Mouse (Mus musculus): ENCODE measurements around the gene Tmem129.
A peak's percentile ranks its signal among the peaks of the same experiment; 100 is the strongest.

The Tmem129 gene

DNA sequence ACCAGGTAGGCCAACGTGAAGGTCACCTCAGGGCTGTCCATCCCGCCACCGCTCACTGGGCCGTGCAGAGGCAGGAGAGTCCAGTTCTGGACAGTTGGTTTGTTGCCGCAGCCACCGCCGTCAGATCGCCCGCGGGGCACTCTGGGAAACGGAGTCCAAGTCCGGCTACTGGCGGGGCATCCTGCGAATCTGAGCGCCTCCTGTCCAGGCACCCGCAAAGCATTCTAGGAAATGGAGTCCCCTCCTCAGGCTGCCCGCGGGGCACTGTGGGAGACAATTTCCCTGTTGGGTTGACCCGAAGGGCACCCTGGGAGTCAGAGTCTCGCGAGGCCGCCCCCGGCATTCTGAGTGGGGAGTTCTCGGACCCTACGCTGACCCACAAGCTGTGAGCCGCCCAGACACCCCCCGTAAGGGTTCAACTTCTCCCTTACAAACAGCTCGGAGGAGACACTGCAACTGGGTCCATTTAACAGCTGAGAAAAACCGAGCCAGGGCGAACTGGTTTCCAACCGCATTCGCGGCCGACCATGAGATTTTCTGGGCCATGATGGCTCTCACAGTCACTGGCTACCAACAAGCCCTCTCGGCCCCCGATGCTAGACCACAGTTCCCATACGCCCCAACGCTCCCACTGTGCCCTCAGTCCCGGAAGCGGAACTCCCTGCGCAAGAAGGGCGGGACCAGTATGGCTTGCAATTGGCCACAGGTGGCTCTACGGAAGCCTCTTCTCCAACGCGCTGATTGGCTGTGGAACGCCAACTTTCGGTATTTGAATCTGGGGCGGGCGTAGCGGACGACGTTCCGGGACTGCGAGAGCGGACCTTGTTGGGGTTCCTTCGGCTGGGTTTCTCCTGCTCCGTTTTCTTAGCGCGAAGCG is at the start of gene Tmem129, which contains the start of gene Tacc3:
Gene Tmem129, minus strand, starts transcription at position 630 of the 877 bp plus-strand sequence.
Gene Tacc3, plus strand, starts transcription at position 342 of the 877 bp plus-strand sequence.
- DNase-seq (ENCODE audit: low read depth): peak; percentile 98

DNA sequence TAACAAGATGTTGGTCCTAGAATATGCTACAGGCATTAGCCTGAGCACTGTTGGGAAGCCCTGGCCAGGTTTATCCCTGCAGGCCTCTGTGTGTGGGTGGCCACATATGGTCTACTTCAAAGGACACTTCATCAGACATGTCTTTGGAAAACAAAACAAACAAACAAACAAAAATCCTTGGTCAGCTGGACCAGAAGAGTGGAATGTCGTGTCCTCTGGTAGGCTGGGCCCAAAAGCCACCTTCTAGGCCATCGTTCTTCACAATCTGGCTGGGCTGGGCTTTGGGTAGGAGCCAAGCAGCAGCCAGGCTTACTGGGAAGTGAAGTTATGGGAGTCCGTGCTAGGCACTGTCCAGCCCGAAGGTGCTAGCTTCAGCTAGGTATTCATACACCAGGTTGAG is 48.9 kb upstream of the Tmem129 start:
- DNase-seq (ENCODE audit: low read depth): no peak

DNA sequence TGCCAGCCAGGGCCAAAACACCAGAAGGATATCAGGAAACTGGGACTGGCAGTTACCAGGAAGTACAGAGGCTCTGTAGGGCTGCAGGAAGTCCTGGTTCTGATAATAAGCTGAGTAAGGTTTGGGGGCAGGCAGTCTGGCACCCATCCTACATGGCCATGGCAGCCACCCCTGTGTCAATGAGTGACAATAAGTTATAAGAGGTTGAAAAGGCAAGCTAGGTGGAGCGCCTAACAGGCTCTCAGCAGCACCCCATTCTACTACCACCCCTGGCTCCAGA is 48.1 kb upstream of the Tmem129 start:
- no peak for DNase-seq (ENCODE audit: low read depth)

DNA sequence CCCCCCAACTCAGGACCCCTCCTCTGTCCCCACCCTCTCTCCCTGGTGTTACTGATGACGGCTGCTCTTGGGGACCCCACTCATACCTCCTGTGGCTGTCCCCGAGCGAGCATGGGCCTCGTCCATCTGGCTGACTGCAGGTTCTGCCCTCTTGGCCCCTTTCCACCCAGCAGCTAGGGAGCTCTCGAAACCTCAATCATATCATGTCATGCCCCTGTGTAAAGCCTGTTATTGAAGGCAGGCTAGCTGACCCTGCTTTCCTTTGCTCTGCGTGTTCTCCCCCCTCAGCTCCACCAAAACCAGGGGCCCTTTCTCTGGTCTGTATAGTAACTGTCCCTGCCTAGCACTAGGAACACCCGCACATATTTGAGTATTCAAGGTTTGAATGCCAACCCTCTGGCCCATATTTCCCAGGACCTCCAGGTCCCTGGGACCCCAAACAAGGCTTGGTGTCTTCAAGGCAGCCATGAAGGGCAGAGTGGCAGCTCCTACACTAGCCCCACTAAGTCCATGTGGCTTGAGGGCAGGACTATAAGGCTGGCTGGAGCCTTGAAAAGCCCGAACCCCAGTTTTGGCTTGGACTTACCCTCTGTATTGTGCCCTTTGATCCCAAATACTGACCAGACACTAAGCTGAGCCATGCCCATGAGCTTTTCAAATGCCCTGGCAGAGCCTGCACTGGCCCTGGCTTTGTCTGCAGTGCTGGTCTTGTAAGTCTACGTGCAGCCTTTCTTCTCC is 47.6 kb upstream of the Tmem129 start:
- no peak for DNase-seq (ENCODE audit: low read depth)

DNA sequence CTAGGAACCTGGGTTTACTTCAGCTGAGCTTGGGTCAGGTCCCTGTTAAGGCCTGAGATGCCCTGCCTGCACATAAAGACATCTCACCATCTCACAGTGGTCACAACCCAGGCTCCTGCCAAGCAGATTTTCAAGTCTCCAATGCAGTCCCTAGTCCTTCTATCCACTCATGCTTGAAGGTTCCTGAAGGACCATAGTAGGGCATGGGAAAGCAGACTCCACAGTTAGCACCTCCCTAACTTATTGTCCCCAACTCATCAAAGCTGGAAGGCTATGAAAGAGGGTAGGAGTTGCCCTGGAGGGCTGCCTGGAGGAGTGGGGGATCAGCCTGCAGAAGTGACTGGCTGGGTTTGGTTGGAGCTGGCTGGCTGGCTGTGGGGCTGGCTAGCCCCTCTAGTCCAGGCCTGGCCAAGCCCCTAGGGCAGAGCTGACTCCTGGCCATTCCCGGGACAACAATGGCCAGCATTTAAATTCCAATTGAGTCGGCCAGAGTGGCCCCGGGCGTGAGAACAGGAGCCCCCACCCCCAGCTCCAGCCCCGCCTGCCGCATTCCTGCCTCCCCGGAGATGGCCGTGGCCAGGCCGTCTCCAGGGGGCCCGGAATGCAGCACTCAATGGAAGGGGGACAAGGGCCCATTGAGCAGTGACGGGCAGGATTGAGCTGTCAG is 46.9 kb upstream of the Tmem129 start:
- DNase-seq (ENCODE audit: low read depth): no peak

DNA sequence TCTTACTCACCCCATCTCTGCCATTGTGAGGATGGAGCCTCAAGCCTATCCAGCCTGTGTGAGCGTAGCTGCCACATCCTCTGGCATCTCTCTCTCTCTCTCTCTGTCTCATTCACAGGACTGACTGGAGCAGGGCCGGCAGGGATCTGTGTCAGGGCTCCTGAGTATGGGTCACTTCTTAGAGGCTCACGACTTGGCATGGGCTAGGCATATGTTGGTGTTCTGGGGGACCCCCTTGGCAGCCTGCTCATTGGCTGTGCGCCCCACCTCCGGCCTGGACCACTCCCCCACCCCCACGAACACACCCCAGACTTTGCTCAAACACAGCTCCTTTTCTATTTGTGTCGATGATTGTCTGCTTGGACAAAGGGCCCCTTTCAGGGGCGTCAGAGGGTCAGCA is 45.8 kb upstream of the Tmem129 start:
- no peak for DNase-seq (ENCODE audit: low read depth)

DNA sequence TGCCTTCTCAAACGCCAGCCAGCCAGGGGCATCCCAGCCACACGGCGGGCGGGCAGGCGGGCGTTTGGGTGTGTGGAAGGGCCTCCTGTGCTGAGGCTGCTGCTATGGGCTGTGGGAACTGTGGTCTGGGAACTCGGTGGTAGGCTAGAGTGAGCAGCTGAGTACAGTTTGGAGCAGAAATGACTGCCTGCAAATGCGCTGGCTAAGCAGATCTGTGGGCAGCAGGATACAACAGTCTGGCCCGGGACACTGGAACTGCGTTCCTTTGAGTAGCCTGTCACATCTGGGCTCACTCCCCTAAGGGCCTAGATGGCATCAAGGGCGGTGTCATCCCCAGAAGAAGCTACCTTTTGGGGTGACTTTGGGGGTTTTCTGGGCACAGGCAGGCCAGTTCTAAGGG is 43.6 kb upstream of the Tmem129 start:
- DNase-seq (ENCODE audit: low read depth): no peak

DNA sequence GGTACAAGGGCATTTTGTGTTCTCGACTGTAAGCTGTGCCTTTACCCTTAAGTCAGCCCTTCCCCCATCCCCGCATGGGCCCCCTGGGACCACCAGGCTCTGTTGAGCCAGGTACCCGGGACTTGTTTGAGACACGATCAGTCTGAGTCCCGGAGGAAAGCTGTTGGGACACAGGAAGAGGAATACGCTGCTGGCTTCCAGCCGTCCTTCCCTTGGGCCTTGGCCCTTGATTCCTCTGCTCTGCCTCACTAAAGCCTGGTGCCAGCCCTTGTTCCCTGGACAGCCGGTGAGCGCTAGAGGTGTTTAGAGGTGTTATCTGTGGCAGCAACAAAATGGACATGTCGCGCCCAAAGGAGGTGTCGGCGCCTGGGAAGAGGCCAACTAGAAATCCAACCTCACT is 41.8 kb upstream of the Tmem129 start:
- DNase-seq (ENCODE audit: low read depth): no peak

DNA sequence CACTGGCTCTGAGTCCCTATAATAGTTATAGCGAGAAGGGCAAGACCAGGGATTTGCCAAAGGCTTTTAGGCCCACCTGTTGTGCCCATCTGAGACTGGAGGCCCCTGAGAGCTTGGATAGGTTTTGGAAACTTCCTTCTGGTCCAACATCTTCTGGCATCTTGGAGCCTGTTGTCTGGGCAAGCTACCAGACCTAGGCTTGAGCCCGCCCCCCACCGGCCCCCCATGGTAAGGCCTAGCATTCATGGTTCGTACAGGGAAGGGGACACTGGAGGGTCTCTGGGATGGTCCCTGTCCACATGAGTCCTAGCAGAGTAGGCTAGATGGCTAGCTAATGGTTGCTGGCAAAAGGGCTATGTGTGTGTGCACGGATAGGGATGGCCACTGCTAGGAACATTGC is 40.5 kb upstream of the Tmem129 start:
- no peak for DNase-seq (ENCODE audit: low read depth)

DNA sequence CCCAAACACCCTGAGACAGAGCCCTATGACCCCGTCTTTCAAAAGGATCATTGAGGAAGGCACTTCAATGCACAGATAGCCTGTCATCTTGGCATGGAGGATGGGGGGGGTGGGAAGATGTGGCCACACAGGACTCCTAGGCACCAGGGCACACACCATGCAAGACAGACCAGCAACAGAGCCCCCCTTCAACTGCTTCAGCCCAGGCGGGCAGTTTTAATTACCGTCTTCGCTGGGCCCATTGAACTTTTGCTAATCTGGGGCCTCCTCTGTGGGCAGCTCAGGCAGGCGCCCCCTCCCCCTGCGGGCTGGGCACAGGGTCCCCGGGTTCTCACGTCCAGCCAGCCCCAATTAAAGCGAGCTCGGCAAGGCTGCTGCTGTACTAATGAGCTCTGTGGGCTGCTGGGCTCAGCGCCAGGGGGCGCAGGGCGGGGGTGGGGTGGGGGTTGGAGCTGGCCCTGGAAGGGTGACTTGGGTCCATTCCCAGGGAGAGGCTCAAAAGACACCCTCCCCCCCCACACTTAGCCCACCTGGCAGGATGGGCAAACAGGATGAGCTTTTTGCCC is 39.8 kb upstream of the Tmem129 start:
- DNase-seq (ENCODE audit: low read depth): no peak

DNA sequence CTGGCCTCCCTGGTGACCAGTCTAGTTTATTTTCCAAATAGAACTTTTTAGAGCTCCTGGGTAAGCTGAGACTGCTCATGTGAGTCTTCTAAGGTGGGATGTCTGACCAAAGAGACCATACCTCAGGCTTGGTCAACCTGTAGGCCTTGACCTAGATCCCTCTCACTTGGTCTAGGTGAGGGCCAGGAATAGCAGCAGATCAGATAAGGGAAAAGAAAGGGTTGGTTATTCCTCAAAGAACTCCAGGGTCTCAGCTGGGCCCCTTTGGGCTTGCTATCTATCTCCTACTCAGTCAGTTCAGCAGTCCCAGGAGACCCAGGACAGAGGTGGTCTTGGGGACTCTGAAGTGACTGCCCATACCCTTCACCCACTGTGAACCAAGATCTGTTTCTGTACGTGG is 39.3 kb upstream of the Tmem129 start:
- no peak for DNase-seq (ENCODE audit: low read depth)

DNA sequence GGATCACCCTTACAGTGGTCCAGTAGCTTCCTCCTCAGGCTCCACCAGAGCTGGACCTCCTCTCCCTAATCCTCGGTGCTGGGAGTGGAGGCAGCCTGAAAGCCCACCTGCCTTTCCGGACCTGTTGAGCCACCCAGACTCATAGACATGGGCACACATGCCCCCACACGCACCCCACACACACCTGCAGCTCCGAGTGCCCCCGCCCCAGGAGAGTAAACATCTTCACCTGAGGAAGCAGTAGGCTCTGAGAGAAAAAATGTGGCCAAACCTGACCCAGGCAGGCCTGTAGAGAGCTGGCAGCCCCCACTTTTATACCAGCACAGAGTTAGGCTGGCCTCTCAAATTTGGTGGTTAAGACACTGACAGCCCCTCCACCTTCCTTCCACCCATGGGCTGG is 38.2 kb upstream of the Tmem129 start:
- no peak for DNase-seq (ENCODE audit: low read depth)

DNA sequence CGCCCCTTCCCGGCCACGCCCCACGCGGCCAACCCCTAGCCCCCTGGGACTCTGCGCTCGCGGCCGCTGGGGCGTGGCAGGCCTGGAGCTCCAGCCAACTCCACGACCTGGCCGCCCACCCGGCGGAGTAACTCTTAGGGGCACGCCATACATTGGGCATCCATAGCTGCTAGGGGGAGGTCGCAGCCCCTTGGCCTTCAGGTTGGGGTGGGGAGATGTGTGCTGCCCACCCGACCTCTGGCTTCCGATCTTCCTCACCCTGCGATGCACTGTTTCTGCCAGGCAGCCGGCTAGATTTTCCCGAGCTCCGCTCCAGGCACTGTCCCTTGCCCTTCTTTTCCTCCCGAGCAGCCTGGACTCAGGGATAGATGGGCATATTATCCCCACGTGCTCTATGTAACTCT is 37.5 kb upstream of the Tmem129 start:
- DNase-seq (ENCODE audit: low read depth): no peak

DNA sequence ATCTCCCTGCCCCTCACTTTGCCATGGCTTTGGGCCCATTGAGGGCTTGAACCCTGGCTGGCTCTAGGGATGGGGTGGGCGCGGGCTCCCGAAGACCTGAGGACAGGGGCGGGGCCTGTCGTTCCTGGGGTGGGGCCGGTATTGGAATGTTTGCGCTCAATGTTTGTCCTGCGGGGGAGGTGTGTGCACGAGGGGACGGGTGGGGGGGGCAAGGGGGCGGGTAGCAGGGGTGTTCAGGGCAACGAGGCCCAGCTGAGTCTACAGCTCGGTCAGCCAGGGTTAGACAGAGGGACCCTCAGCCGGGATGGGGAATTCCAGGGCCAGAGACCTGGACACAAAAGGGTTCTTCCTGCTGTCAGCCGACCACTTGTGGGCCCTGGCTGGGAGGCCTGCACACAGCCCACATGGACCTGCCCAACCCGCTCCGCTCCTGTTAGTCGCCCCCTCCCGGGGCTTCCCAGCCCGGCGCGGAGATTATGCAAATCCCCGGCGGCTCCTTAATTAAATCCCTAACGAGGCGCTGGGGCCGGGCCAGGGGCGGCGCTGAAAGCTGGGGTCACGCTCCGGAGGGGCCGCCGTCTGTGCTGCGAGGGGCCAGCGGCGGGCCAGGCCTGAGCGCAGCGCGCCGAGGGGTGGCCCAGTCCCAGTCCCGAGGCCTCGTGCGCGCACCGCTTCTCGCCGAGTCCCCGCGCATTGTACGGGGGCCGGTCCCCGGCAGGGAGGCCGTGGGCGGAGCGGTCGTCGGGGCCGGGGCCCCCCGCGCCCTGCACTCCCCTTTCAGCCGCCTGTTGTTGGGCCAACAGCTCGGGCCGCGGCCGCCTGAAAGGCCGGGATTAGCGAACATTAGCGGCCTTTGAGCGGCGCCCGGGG is 36.9 kb upstream of the Tmem129 start:
- no peak for DNase-seq (ENCODE audit: low read depth)

DNA sequence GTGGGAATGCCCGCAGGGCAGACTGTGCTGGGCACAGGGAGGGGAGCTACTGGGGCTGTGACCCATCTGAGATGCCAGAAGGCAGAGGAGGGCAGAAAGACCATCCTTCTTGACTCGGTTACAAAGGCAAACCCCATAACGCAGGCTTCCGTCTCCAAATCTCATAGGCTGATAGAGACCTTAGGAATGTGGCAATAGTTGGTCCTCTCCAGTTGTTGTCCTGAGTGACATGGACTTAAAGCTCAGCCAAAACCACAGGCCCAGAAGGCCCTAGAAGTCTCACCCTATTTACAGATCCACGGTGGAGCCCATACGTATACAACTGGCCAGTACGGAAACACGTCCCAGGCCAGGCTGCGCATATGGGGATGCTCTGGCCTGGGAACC is 36.2 kb upstream of the Tmem129 start:
- no peak for DNase-seq (ENCODE audit: low read depth)

DNA sequence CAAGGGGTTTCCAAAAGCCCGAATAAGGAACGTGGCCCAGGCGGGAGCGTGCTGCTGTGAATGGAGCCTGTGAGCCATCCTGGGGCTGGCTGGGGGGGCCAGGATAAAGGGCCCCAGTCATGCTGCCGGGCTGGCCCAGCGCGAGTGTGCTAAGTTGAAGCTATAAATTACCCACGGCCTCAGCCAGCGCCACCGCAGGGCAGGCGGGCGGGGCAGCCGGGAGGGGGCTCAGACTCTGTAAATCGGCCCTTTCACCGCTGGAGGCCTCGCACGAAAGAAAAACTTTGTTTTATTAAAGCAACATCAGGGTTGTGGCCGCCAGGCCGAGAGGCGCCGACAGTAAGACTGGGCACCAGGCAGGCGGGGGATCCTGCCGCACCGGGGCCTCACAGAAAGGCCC is 34.2 kb upstream of the Tmem129 start:
- DNase-seq (ENCODE audit: low read depth): no peak

DNA sequence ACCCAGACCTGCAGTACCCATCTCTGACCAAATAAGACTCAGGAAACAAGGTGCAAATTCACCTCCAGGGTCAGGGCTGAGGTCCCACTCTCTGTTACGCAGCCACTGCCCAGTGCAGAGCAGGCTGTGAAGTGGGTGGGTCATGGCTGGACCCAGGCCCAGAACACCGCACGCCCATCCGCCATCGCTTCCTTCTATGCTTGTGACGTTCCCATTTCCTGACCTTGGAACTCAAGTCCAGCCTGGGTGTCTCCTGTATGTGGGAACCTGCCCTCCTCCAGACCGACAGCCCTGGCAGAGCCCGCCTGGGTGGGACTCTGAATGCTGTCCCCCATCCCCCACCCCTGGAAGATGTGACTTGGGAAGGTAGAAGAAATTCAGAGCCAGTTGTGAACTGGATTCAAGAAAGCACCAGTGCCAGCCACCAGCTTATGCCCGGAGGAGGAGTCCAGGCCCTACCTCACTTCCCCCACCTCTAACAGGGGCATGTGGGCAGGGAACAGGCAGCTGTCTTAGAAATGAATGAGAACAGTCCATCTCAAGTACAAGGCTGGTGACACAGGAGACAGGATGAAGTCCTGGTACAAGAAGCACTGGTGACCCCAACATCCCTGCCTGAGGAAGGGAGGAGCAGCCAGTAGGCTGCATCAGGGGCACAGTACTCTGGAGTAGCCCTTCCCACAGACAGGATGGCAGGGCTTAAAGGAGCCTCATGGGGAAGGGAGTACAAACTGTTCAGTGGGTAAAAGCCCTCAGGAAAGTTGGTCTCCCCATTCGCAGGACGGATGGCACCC is 31.8 kb upstream of the Tmem129 start:
- no peak for DNase-seq (ENCODE audit: low read depth)

DNA sequence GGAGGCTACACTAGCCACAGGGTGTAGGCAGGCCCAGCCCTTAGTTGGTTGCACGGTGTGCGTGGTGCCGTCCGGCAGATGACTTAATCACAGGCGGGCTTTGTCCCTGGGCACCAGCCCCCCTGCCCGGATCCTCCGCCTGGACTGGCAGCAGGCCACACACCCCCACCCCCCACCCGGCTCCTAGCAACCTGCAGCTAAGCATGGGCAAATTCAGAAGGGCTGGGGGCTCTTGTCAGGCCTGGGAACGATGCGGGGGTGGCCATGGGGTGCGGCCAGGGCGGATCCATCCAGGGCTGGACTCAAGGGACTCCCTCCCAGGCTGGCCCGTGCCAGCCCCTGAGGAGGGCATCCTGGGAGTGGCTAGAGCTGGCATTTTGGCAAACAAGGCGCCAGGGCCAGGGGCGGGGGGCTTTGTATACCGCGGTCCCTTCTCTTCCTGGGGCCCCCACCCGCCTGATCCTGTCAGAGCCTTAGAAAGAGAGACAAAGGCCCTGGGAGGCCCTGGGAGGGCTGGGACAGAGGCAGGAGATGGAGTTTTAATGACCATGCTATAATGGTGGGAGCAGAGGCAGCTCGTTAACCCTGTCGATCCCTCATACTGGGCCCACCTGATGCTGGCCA is 31.1 kb upstream of the Tmem129 start:
- no peak for DNase-seq (ENCODE audit: low read depth)

DNA sequence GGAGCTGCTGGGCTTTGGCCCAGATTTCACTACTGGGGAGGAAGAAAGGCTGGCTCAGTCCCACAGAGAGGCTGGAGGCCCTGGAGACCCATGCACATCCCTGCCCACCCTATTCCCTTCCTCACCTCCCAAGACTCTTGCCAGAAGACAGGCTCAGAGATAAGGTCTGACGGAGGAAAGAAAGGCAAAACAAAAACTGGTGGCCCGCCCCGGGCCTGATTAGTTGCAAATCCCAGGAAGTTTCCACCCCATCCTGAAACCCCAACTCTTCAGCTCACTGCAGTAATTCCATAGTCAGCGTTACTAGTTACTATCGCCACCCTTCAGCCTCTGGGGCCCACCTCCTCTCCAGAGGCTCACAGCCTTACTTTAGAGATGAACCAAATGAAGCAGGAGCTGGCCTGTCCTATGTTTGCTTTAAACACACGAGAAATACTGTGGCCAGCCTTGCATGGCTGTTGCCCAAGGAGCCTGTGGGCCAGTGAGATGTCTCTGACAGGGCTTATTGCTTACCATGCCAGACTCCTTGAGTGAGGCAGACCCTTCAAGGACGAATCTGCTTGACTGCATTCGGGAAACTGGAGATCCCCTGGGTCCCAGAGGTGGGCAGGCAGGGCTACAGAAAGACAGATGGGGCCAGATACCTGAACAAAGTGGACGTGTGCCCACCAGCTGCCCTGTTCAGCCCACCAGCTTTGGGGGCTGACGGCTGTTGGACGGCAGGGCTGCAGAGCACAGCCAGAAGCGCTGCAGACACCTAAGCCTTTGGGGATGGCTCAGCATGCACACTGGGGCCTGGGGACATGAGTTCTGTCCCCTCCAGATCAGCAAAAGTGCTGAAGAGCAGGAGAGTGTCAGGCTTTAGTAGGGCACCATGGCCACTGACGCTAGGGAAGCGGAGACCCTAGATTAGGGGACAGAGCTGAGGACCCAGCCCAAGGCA is 30.3 kb upstream of the Tmem129 start:
- no peak for DNase-seq (ENCODE audit: low read depth)
